Mouse (Mus musculus): ENCODE measurements around the gene Phgr1. TPM values are rescaled to one million over a fixed set of nuclear protein-coding genes. Genes with fewer than 3 reads are reported as not detected.
A peak's percentile ranks its signal among the peaks of the same experiment; 100 is the strongest.

The Phgr1 gene
- total RNA-seq, 2 experiments from 2014 or later = not detected

DNA sequence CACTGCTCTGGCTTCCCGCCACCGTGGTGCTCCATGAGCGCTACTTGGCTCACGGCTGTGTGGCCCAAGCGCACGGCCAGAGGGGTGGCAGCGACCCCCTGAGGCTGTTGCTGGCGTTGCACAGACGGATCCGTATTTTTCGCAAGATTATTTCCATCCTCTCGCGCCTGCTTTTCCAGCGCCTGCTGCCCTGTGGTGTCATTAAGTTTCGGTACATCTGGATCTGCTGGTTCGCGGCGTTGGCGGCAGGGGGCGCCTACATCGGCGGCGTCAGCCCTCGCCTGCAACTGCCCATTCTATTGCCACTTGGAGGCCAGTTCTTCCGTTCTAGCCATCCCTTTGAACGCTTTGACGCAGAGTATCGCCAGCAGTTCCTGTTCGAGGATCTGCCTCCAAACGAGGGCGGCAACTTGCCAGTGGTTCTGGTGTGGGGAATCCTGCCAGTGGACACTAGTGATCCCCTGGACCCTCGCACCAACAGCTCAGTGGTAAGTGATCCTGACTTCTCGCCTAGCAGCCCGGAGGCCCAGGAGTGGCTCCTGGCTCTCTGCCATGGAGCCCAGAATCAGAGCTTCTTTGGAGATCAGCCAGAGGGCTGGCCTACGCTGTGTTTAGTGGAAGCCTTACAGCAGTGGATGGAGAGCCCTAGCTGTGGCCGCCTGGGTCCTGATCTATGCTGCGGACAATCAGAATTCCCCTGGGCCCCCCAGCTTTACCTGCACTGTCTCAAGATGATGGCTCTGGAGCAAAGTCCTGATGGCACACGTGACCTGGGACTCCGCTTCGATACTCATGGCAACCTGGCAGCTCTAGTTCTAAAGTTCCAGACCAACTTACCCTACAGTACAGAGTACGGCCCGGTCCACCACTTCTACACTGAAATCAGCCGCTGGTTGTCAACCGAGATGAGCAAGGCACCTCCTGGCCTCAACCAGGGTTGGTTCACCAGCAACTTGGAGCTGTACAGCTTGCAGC, 18.3 kb downstream of the Phgr1 start:
- Histone ChIP-seq H3K4me3 (peak overlapping the region; percentile 17; the same call in 1 of the 2 replicates), H3K27ac (peak overlapping the region; percentile 51; the same call in 1 of the 2 replicates)
- peak; percentile 84 for TF ChIP-seq CTCF (conservative IDR thresholded peaks at IDR 0.05)
- peak; percentile 61 to 63 for DNase-seq (ENCODE audit: low spot score in 2 of 2)

DNA sequence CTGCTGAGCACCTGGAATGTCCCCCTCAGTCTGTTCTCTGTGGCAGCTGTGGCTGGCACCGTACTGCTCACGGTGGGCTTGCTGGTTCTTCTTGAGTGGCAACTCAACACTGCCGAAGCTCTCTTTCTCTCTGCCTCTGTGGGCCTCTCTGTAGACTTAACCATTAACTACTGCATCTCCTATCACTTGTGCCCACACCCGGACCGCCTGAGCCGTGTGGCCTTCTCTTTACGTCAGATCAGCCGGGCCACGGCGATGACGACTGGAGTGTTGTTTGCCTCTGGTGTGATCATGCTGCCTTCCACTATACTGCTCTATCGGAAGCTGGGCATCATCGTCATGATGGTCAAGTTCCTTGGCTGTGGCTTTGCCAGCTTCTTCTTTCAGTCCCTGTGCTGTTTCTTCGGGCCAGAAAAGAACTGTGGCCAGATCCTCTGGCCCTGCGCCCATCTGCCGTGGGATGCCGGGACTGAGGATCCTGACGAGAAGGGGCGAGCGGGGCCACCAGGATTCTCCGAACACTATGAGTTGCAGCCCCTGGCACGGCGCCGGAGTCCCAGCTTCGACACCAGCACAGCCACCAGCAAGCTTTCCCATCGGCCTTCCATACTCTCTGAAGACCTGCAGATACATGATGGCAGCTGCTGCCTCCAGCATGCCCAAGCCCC, 19.2 kb downstream of the Phgr1 start:
- TF ChIP-seq CTCF (conservative IDR thresholded peaks at IDR 0.05) = no peak
- H3K4me3 ChIP-seq = no peak overlapping the region
- H3K27ac ChIP-seq = no peak overlapping the region
- no peak for DNase-seq (ENCODE audit: low spot score in 2 of 2)

DNA sequence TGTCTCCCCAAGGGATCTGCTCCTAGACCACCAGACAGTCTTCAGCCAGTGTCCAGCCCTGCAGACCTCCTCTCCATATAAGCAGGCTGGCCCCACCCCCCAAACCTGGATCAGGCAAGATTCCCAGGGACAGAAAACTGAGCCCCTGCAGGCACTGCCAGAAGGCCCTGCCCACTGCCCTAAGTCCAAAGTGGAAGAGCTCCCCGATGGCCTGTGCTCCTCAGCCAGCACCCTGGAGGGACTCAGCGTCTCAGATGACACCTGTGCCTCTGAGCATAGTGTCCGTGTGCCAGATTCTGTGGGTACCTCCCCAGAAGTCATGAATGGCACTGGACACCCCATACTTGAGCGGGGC, 19.7 kb downstream of the Phgr1 start:
- no peak for TF ChIP-seq CTCF (conservative IDR thresholded peaks at IDR 0.05)

DNA sequence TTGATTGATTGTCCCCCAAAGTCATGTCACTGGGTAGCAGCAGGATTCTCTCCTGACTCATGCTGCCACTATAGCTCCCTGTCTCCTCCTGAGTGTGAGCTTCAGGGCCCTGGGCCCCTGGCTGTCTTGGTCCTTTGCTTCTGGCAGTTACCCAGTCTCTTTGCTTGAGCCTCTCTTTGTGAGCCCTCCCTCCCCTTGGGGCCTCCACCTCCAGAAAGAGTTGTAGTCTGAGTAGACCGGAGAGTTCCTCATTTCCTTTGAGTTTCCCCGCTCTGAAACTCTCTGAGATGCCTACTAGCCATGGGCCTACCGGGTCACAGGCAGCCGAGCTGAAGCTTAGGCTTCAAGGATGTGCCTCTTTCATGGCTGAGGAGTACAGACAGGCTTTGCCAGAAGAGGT, 21.1 kb downstream of the Phgr1 start:
- no peak for DNase-seq (ENCODE audit: low spot score in 2 of 2)
- Histone ChIP-seq H3K27ac (no peak overlapping the region), H3K4me3 (no peak overlapping the region)
- no peak for TF ChIP-seq CTCF (conservative IDR thresholded peaks at IDR 0.05)

More for the DNA sequence above, 19.7 kb downstream of the Phgr1 start:
- no peak overlapping the region for H3K27ac ChIP-seq
- DNase-seq (ENCODE audit: low spot score in 2 of 2) = no peak
- no peak overlapping the region for H3K4me3 ChIP-seq

DNA sequence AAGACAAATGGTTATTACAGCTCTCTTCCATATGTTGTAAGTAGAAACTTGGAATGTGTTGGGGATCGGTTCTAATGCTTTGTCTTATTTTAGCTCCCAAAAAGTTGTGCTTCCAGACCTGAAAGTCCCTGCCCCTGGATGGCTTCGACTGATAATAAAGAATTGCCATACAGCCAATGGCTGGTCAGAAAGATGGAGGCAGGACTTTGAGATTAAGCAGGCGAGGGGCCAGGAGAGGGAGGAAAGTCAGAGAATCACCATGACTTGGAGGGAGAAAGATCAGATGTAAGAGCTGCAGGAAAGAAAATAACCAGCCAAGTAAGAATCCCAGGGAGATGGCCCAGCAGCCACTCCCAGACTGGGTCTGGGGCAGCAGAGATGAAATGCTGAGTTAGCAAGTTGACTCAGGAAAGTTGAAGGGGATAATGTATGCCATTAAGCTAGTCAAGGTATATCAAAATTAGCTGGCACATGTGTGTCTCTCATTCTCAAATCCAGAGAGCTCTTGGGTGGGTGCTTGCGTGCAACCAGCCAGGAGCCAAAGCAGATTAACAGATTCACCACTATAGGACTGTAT, 30.1 kb downstream of the Phgr1 start:
- no peak for DNase-seq (ENCODE audit: low spot score in 2 of 2)
- TF ChIP-seq CTCF (conservative IDR thresholded peaks at IDR 0.05) = no peak
- H3K27ac ChIP-seq = no peak overlapping the region
- H3K4me3 ChIP-seq = no peak overlapping the region

DNA sequence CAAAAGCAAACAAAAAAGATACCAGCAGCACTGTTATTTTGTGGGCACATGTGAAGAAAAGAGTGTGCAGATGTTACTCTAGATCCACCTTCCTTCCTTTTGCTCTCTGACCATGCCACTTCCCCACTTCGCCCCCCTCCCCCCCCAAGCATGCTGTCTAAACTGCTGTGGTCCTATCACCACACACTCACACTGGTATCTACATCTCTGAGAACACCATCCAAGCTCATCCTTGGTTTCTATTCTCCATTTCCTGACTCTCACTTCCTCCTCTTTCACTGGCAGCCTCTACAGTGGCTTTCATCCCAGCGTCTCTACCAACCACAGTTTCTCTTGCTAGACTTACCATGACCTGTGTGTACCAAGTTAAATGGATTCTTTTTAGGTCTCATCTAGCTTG, 31.9 kb downstream of the Phgr1 start:
- no peak overlapping the region for H3K27ac ChIP-seq
- no peak for DNase-seq (ENCODE audit: low spot score in 2 of 2)
- no peak overlapping the region for H3K4me3 ChIP-seq
- no peak for TF ChIP-seq CTCF (conservative IDR thresholded peaks at IDR 0.05)

DNA sequence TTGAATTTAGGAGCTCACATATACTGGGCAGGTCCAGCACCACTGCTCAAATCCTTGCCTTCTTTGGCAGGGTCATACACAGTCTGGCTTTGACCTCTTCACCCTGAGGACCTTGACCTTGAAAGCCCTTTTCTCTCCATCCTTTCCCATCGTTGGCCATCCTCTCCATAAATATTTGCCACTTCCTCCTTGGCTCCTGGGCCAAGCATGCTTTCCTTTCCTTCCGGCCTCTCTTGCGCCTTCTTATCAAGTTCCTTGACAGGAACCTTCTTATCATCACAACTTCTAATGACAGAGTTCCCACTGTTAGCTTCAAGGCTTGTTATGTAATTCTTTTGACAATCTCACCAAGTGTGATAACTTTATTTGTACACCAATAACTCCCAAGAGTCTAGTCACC, 32.6 kb downstream of the Phgr1 start:
- TF ChIP-seq CTCF (conservative IDR thresholded peaks at IDR 0.05) = no peak
- no peak for DNase-seq (ENCODE audit: low spot score in 2 of 2)
- Histone ChIP-seq H3K27ac (no peak overlapping the region), H3K4me3 (no peak overlapping the region)

DNA sequence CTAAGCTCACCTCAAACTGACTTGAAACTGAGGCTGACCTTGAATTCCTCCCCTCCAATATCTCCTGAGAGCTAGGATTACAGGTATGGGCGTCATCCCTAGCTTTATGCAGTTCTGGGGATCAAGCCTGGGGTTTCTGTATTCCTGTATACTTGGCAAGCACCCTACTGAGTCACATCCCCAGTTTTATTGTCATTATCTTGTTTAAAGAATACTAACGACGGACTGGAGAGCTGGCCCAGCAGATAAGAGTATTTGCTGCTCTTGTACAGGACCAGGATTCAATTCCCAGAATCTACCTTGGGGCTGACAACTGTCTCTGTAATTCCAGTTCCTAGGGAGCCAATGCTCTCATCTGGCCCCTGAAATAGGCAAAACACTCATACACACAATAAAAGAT, 33.2 kb downstream of the Phgr1 start:
- Histone ChIP-seq H3K4me3 (no peak overlapping the region), H3K27ac (no peak overlapping the region)
- no peak for DNase-seq (ENCODE audit: low spot score in 2 of 2)
- no peak for TF ChIP-seq CTCF (conservative IDR thresholded peaks at IDR 0.05)

DNA sequence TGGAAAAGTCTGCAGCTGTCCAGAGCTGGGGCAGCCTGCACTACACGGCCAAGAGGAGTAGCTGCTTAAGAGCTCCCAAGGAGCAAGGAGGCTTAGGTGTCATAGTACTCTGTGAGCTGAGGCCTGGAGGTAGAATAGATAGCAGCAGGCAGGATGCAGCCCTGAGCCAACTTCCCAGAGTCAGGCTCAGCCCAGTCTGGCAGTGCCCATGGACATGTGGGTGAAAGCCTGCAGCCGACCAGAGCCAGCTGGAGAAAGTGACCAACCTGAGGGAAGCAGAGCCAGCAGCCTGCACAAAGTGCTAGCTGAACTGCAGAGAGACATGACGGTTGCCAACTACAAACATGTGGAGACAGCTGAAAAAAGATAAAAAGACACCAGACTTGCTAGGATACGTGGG, 34.3 kb downstream of the Phgr1 start:
- DNase-seq (ENCODE audit: low spot score in 2 of 2) = no peak
- Histone ChIP-seq H3K4me3 (no peak overlapping the region), H3K27ac (no peak overlapping the region)
- no peak for TF ChIP-seq CTCF (conservative IDR thresholded peaks at IDR 0.05)

DNA sequence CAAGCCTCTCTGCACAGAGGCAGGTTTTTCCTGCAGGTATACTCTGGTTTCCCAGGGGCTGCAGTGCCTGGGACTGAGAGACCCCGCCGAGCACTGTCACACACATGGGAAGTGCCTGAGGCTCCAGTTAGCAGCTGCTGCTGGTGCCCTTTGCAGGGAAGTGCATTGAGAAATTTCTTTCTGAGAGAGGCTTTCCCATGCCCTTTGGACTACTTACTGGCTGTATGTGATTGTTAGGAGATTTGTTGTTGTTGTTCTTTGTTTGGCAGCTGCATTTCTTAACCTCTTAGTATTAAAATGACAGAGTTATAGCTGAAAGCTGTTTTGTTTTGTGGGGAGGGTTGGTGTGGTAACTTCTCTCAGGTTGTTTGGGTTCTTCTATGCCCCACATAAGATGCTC, 38.3 kb downstream of the Phgr1 start:
- Histone ChIP-seq H3K4me3 (no peak overlapping the region), H3K27ac (no peak overlapping the region)
- no peak for DNase-seq (ENCODE audit: low spot score in 2 of 2)
- no peak for TF ChIP-seq CTCF (conservative IDR thresholded peaks at IDR 0.05)

DNA sequence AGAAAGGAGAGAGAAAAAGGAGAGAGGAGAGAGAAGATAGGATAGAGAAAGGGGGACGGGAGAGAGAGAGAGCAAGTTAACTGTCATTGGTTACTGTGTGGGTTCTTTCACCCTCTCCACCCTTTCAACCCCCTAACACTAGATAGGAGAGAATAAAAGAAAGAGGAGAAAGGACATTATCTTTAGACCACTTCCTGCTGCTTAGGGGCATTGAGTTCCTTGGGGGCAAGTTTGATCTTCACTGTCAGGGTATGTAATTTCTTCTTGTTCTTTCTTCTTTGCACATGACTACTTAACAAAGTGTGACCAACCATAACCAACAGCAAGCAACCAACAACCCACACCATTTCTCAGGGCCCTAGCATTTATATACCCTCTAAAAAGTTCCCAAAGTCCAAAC, 40.2 kb downstream of the Phgr1 start:
- Histone ChIP-seq H3K4me3 (no peak overlapping the region), H3K27ac (no peak overlapping the region)
- DNase-seq (ENCODE audit: low spot score in 2 of 2) = no peak
- TF ChIP-seq CTCF (conservative IDR thresholded peaks at IDR 0.05) = no peak

DNA sequence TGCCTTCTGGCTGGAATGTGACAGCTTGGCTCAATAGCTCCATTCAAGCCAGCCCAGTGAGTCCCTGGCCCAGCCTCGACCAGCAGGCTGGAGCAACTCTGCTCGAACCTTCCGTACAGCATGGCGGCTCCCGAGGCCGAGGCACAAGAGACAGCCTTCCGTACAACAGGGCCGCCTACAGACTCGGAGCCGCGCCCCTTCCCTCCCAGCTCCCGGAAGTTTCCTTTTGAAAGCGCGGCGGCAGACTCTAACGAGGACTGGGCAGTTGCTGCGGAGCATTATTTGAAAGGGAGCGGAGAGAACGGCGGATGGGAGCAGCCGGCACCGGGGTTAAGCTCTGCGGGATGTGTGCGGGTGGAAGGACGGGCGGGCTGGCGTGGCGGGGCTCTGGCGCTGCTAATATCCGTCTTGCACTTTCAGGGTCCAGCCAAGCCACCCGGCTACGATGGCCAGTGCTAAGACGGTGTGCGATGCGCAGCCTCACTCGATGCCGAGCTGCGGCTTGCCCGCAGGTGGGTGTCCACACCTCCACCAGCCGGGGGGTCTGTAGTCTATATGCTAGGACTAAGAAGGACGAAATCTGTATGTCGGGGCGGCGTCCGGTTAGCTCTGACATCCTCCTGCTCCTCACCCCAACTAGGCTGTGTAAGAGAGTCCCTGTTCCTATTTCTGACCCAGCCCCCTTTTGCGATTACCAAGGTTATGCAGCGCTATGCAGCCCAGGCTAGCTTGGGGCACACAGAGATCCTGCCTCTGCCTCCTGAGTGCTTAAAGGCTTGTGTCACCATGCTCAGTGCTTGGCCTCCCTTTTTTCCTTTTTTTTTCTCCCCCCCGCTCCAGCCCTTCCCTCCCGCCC, 41.6 kb downstream of the Phgr1 start, which contains the start of gene Knstrn:
Gene Knstrn, plus strand, starts transcription at position 23 of the 856 bp plus-strand sequence.
- DNase-seq (ENCODE audit: low spot score in 2 of 2) = peak; percentile 87 to 91
- no peak within 1 kb of the TSS for H3K27ac ChIP-seq
- peak within 1 kb of the TSS; percentile 67 for H3K4me3 ChIP-seq
- peak; percentile 29; the same call in 1 of the 2 replicates for TF ChIP-seq CTCF (conservative IDR thresholded peaks at IDR 0.05)
